Mouse (Mus musculus) regulatory T cell (primary cell): ENCODE data around the gene Fbxl12.
"Not testable (repeated sequence)": the region's sequence is repeated elsewhere in the genome, so short reads cannot be mapped to it uniquely, and the experiment has no call there.

Experiments
- in situ Hi-C: fragments of 300-600 bp; cut with MboI, MseI; formaldehyde crosslinking; loops from one replicate; pipeline ENCODE4 v1.15.1; 2025; ENCODE audit warnings: high pct_unique_total_duplicates

Gene Fbxl12

DNA sequence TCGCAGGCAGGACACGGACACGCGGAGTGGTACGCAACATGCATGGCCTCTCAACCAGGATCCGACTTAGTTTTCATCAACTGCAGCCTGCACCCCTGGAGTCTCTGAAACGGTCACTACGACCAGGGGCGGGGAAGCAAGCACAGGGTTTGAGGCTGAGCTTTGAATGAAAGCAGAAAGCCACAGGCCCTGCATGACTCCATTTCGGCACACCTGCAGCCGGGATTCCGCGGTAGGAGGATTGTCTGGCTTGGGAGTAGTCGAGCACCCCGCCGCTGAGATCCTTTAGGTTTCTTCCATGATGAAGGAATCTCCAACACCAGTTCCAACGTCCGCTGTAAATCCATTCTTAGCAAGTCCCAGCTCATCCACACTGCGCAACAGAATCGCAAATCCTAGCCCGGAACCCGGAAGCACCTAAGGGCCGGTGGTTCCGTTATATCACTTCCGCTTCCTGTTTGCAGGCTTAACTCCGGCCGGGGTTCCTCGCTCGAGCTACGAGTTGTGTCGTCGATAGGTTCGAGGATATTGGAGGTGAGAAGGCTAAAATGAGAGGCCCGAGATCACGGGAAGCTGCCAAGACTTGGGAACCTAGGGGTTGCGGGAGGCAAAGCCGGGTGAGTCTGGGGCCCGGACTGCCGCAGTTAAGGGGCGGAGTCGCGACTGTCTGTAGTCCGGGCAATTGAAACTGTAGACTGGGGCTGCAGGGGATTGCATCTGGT is at the start of gene Fbxl12:
Gene Fbxl12, minus strand, starts transcription at position 408 of the 722 bp plus-strand sequence.
- in situ Hi-C loops, result no loop called here

DNA sequence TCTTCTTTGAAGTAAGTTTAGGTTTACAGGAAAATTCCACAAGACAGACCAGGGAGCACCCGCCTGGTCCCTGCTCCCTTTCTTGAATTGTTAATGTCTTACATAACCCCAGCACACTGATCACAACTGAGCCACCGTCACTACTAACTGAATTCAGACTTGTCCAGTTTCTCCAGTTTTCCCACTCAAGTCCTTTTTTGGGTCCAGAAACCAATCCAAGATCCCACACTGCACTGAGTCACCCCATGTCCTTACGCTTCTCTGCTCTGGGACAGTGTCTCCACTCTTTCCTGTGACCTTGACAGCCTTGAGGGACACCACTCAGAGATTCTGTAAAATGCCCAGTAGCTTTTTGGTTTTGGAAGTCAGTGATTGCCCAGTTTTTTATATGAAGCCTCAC is 48.3 kb upstream of the Fbxl12 start:
- in situ Hi-C loops, result no loop called here

DNA sequence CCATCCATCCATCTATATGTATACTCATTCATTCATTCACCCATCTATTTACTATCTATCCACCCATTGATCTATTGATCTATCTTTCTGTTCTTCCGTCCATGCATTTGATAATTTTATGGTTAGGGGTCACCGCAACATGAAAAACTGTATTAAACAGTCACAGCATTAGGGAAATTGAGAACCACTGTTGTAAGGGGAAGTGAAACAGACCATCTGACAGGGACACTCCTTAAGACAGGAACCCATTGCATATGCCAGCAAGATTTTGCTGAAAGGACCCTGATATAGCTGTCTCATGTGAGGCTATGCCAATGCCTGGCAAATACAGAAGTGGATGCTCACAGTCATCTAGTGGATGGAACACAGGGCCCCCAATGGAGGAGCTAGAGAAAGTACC is 45.9 kb upstream of the Fbxl12 start:
- in situ Hi-C loops, result not testable (repeated sequence)

DNA sequence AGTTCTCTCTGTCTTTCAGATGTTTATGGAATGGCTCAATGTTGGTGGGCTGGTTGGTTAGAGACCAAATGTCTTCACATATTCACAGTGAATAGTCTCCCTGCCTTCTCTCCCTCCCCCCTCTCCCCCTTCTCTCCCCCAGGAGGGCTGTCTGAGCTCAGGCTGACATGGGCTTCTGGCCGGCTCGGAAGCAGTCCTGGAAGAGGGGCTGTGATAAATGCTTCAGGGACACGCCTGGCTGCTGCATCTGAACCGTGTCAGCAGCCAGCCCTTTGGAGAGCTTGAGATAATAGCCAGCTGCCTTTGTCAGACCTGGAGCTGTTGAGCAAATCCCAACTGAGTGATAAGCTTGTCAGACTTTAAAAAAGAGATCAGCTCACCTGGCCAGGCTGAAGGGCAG is 45.3 kb upstream of the Fbxl12 start:
- in situ Hi-C loops, result no loop called here

DNA sequence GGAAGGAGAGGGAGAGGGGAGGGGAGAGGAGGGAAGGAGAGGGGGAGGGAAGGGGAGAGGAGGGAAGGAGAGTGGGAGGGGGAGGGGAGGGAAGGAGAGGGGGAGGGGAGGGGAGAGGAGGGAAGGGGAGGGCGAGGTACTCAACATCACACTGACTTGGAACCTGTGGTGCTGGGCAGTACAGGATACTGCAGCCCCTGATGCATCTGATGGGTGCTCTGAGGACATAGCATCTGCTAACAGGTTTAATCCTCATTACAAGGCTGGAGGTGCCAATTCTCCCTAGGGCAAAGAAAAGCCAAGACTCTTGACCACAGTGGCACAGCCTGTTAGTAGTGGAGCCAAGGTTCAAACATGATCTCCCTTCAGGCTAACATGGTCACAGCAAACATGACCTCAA is 44.8 kb upstream of the Fbxl12 start:
- in situ Hi-C loops, result no loop called here

DNA sequence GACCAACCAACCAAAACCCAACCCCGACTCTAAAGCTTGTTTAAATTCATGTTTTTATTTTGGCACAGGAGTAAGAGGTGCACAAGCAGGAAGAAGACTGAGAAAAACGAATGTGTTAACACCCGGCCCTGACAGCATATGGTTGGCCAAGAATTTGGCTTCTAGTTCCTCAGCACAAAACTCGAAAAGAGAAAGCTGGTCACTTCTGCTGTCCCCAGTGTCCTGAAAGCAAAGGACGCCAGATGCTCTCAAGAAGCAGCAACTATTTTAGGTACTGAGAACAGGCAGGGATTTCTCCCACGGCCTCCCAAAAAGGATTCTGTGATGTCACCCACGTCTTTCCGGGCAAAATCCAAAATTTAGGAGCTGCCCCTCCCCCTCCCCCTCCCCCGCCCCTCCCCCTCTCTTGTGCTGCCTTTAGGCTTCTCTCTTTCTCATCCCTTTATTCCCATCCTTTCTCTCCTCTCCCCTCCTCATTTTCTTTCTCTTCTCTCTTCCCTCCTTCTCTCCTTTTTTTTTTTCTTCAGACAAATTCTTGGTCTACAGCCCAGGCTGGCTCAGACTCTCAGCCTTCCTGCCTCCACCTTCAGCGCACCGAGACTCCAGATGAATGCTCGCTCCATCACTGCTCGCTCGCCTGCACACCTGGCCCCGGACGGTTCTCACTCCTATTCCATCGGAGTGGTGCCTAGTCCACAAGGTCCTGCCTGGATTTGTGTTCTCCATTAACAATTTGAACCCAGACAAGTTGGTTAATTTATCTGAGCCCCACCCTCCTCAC is 40.7 kb upstream of the Fbxl12 start:
- in situ Hi-C loops, result no loop called here

DNA sequence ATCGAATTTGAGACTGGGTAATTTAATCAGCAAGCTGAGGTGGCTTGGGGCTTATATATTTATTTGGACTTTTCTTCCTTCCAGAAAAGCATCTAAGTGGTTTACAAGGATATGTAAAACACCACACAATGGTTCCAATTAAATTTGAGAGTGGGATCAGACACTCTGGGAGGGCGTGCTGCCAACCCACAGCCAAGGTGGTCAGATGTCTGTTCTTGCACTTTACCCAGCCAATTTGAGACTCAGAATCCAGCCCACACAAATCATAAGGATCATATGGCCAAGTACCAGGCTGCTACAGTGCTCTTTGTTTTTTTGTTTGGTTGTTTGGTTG is 37.8 kb upstream of the Fbxl12 start:
- in situ Hi-C loops, result no loop called here

DNA sequence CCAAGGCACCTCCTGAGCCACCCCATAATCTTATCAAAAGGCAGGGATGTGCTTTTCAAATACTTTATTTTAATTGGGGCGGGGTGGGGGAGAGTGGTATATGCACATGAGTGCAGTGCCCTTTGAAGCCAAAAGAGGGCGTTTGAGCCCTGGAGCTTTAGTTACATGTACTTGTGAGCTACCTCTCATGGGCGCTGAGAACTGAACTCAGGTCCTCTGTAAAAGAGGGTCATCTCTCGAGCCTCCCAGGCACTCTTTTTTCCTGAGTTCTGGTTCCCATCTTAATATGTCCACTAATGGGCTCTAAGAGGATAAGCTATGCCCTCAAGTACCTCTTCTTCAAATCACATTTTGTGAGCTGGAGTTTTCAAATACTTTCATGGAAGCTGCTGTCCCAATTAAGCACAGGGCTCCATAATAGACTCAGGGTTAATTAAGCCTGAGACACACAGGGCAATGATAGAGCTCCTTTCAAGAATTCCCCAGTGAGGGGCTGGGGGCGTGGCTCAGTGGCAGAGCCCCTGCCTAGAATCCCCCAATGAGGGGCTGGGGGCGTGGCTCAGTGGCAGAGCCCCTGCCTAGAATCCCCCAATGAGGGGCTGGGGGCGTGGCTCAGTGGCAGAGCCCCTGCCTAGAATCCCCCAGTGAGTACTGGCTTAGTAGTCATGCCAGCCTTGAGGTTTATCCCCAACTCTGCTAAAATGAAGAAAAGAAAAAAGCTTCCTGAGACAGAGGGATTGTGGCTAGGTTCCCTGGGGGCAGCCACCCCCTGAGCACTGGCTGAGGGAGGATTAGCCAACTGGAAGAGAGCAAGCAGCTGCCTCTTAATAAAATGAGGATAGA is 37.2 kb upstream of the Fbxl12 start:
- in situ Hi-C loops, result no loop called here

DNA sequence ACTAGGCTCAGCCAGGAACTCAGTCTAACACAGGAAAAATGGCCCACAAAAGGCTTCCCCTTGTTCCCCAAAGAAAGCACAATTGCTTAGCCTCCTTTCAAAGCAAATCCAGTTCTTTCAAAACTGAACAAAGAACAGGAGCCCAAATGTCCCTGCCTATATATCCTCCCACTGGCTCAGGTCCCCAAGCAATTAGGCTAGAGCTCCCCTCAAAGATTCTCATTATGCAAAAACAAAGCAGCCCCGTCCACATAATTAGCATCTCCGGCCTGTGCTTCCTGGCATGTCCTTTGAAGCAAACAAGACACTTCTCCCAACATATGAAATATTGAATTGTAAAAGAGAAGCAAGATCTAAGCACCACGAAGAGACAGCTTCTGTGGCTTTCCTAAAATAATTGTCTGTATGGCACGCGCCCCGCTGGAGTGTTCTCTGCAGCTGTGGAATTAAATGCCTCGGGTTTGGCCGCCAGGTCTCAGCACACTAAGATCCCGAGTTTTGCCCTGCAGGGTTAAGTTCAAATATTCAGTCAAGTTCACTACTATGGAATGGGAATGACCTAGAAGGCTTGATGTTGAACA is 35.9 kb upstream of the Fbxl12 start:
- in situ Hi-C loops, result no loop called here

DNA sequence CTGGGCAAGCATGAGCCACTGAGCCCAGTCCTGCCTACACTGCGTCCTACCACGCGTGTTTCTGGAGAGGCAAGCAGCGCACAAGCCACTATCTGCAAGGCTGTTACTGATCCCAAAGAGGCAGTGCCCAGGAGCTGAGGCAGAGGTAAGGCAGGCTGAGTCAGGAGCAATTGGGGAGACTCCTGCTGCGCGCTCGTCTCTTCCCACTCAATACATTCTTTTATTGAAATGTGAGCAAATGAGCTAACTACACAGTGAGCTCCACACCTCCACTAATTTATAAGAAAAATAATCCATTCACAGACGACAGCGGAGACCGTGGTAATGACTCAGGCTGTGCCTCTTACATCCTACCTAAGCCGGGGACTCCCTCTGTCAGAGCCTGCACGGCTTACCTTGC is 33.3 kb upstream of the Fbxl12 start:
- in situ Hi-C loops, result no loop called here

DNA sequence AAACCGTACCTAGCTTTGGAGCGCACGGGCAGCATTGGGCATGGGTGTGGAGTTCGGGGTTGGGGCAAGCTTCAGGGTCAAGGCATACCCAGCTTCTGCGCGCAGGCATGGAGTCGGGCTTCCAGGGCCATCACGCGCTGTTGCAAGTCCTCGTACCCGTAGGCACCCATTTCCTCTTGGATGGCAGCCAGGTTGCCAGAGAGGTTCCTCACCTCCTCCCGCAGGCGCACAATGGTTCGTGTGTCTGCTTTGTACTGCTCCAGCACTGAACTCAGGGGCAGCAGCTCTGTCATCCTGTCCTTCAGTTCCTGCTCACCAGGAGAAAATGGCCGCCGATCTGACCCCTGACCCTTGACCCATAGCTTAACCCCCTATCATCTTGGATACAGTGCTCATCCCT is 27.5 kb upstream of the Fbxl12 start:
- in situ Hi-C loops, result no loop called here

DNA sequence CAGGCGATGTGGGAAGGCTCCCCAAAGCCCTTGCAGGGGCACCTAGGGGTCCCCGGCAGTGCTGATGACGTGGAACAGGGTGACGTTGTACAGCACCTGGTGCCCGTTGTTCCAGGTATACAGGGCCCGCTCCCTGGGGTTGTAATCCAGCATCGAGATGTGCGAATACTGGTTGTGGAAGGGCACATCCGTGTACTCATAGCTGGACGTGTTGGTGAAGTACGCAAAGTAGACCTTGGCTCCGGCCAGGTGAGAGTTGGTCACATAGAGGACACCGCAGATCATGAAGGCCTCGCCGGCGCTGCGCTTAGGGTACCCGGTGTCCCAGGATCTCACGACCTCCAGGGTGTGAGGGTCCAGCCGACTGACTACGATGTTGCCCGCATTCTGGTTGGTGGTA is 23.5 kb upstream of the Fbxl12 start:
- in situ Hi-C loops, result no loop called here

DNA sequence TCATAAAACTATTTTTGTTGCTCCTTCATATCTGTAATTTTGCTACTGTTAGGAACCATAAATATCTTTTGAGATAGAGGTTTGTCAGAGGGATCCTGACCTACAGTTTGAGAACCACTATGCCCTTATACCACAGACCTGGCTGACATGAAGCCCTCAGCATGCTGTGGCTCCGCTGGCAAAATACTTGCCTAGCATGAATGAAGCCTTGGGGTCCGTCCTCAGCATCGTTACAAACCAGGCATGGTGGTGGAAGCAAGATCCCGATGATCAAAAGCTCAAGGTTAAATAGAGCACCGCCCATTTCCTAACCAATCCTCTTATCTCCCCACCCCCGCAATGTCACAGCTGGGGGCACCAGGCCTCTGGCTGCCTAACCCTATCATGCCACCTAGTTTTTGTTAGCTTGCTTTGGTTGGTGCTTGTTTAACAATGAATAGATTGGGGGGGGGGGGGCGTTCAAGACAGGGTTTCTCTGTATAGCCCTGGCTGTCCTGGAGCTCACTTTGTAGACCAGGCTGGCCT is 22.0 kb upstream of the Fbxl12 start:
- in situ Hi-C loops, result no loop called here

DNA sequence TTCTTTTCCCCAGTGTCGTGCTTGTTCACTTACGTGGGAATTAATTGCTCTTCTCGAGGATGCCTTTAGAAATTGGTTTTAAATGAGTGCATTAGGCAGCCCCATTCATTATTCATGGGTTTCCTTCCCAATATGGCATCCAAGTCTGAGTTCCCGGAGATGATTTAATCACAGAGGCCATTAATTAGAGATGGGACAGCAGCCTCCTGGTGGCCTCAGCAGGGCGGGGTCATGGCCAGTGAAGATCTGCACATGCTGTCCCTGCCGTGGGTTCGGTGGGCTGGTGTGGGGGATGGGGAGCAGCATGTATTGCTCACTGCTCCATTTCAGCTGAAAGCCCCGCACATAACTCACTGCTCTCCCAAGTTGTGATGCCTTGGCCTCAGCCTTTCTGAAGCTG is 21.4 kb upstream of the Fbxl12 start:
- in situ Hi-C loops, result no loop called here

DNA sequence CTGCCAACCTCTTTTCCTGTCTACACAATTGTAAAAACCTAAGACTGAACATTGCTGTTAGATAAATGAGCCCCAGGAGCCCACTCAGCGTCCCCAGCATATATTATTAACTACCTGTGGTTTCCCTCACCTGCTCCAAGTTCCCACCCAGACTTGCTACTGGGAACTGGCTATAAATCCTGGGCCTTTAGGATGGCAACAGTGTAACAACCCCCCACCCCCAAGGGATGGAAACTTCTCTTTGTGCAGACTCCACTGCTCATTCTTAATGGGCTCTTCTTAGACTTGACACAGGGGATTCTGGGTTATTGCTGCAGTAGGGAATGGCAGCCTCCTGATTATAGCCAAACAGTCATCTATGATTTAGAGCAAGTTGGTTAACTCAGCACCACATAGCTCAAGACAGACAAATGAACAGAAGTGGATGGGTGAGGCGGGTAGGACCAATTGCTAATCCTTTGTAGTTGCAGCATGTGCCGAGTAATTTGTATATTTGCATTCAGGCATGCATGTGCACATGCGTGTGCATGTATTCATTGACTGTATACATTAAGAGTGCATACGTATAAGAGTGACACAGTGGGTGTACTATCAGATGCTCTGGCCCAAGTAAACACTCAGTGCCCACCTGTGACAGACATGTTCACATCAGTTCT is 20.5 kb upstream of the Fbxl12 start:
- in situ Hi-C loops, result no loop called here

DNA sequence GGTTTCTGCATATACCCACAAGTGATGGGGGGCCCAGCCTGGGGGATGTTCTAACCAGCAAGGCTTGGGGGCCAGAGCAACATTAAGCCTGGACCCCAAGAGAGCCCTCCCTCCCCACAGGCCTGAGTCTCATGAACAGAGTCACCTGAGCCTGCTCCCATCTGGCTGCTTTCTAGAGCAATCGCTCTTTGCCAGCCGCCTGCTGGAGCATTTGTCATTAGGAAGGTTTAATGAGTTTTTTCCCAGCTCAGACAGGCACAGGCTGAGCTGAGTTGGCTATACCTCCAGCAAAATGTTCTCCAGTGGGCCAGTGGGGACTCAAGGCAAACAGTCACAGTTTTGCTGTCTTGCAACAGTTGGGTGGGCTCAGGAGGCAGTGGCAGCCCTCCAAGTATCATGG is 19.8 kb upstream of the Fbxl12 start:
- in situ Hi-C loops, result no loop called here

DNA sequence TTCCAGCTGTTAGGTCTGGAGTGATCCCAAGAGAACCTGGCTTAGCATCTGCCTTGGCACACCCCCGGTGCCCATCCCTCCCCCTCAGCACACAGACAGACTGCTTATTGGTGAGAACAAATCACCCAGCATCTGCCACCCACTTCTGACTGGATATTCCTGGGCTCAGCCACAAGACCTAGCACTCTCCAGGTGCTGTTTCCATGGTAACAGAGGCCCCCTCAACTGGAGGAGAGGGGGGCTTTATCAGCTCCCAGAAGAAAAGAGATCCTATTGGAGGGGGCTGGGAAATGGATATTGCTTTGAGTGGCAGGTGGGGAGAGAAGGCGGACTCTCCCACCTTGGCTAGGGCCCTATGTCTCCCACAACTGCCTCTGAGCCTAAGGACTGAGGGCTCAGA is 19.4 kb upstream of the Fbxl12 start:
- in situ Hi-C loops, result no loop called here

DNA sequence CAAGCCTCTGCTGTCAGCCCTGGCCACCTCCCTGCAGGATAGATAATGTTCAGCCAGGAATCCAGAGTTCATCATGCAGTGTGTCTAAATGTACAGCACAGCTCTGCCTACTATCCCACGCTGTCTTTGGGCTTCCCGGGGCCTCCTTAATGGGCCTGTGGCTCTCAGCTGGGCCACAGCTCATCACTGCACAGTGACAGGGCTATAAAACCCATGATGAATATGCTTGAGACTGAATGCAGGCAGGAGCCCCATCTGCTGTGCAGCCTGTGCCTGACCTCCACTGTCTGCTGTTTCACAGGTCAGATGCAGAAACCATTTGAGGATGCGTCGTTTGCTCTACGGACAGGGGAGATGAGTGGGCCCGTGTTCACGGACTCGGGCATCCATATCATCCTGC is 18.3 kb upstream of the Fbxl12 start:
- in situ Hi-C loops, result no loop called here

DNA sequence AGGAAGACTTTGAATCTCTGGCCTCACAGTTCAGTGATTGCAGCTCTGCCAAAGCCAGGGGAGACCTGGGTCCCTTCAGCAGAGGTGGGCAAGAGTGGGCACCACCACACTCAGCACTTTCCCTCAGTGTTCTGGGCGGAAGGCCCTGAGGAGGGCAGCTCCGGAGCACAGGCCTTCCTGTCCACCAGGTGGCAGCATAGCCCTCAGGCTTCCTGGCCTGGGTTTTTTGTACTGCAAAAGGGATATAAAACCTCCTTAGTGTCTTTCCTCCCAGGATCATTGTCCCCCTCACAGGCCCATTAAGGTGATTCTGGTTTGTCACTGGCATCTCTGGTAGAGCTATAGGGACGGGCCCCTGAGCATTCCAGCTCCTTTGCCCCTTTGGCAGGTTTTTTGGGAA is 17.8 kb upstream of the Fbxl12 start:
- in situ Hi-C loops, result no loop called here

DNA sequence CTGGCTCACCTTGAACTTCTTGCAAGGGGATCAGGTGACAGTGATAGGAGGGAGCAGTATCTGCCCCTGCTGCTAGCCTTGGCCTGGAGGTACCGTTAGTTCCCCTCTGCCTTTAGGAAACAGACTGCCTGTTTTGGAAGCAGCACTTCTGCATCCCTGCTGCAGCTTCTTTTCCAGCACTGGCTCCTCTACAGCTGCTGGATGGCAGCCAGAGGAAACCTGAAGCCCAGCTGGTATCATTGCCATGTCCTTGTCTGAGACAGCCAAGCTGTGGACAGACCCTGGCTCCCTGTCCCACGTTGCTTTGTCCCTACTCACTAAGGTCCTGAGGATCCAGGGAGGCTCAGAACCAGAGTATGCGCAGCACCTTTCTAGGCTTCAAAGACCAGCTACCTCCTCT is 13.0 kb upstream of the Fbxl12 start:
- in situ Hi-C loops, result loop anchor here (5.0 to 10.0 kb wide), 3 partner anchors 75 to 667 kb away; partner anchors contain the start of gene Slc44a2

DNA sequence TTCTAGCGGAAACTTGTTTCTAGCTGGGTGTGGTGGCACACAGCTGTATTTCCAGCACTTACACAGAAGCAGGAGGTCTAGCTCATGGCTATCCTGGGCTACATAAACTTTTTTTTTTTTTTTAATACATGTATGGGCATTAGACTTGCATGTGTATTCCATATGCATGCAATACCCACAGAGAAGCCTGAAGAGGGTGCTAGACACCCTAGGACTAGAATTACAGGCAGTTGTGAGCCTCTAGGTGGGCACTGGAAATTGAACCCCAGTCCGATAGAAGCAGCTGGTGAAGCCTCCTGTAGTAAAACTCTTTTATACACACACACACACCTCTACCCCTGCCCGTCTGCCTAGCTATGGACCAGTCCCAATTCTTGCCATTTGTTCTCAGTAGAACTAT is 9.3 kb upstream of the Fbxl12 start:
- in situ Hi-C loops, result loop anchor here (10.0 kb wide), 1 partner anchor 671 kb away; the partner anchor contains the start of gene Slc44a2
